Mouse (Mus musculus) embryonic facial prominence, embryonic 14.5 days (tissue): ENCODE measurements around the gene Thada. TPM values are rescaled to one million over a fixed set of nuclear protein-coding genes. Genes with fewer than 3 reads are reported as not detected.

Experiments
- ATAC-seq: fragments of 200-750 bp; cut with Nextera tagmentation; 2 replicates; pipeline ENCODE4 v1.8.0; 2017; ENCODE audit warnings: low read depth, moderate number of reproducible peaks, moderate TSS enrichment
- DNase-seq: peaks from one replicate; pipeline ENCODE4 v3.0.0-alpha.2; 2015; ENCODE audit warnings: low spot score
- H3K27ac ChIP-seq: fragments of 300-500 bp; sonication (generic); replicated peaks from 2 replicates; pipeline ENCODE4 v1.5.1; 2014; ENCODE audit warnings: low read depth, mild to moderate bottlenecking, low read length, moderate library complexity
- H3K27me3 ChIP-seq: fragments of 300-500 bp; sonication (generic); replicated peaks from 2 replicates; pipeline ENCODE4 v1.6.1; 2014; ENCODE audit warnings: low read length; ENCODE audit not compliant: control insufficient read depth, insufficient read depth
- H3K36me3 ChIP-seq: fragments of 300-500 bp; sonication (generic); 2 replicates; pipeline ENCODE4 v1.6.1; 2014; ENCODE audit warnings: low read length, mixed read lengths; ENCODE audit not compliant: control insufficient read depth, insufficient read depth
- H3K4me1 ChIP-seq: fragments of 300-500 bp; sonication (generic); 2 replicates; pipeline ENCODE4 v1.6.1; 2014; ENCODE audit warnings: antibody characterized with exemption, low read length; ENCODE audit not compliant: control insufficient read depth, insufficient read depth
- H3K4me2 ChIP-seq: fragments of 300-500 bp; sonication (generic); 2 replicates; pipeline ENCODE4 v1.6.1; 2014; ENCODE audit warnings: low read depth, mild to moderate bottlenecking, low read length, moderate library complexity, mixed read lengths
- H3K4me3 ChIP-seq: fragments of 300-500 bp; sonication (generic); 2 replicates; pipeline ENCODE4 v1.5.1; 2014; ENCODE audit warnings: low read depth, mild to moderate bottlenecking, low read length
- H3K9ac ChIP-seq: fragments of 300-500 bp; sonication (generic); 2 replicates; pipeline ENCODE4 v1.6.1; 2014; ENCODE audit warnings: low read depth, mild to moderate bottlenecking, low read length, moderate library complexity, mixed read lengths
- H3K9me3 ChIP-seq: fragments of 300-500 bp; sonication (generic); 2 replicates; pipeline ENCODE4 v1.6.1; 2016; ENCODE audit warnings: low read length; ENCODE audit not compliant: control insufficient read depth
- WGBS: fragments of 180-500 bp; shearing (Covaris S2); extraction: QIAGEN DNeasy Blood & Tissue Kit; methylation state at CpG from one replicate; pipeline ENCODE4 v1.1.7; 2014; 5-methylcytosine and 5-hydroxymethylcytosine counted together
- polyA plus RNA-seq: library from polyadenylated mRNA; unstranded; fragments of >200 nt; fragmentation: Nextera tagmentation; extraction: Ambion mirVana; gene quantifications from 2 replicates; pipeline ENCODE4 v1.2.1, GENCODE M21; 2014

Thada gene
- polyA plus RNA-seq, 1 experiment from 2014 or later, result 6.2 TPM

DNA sequence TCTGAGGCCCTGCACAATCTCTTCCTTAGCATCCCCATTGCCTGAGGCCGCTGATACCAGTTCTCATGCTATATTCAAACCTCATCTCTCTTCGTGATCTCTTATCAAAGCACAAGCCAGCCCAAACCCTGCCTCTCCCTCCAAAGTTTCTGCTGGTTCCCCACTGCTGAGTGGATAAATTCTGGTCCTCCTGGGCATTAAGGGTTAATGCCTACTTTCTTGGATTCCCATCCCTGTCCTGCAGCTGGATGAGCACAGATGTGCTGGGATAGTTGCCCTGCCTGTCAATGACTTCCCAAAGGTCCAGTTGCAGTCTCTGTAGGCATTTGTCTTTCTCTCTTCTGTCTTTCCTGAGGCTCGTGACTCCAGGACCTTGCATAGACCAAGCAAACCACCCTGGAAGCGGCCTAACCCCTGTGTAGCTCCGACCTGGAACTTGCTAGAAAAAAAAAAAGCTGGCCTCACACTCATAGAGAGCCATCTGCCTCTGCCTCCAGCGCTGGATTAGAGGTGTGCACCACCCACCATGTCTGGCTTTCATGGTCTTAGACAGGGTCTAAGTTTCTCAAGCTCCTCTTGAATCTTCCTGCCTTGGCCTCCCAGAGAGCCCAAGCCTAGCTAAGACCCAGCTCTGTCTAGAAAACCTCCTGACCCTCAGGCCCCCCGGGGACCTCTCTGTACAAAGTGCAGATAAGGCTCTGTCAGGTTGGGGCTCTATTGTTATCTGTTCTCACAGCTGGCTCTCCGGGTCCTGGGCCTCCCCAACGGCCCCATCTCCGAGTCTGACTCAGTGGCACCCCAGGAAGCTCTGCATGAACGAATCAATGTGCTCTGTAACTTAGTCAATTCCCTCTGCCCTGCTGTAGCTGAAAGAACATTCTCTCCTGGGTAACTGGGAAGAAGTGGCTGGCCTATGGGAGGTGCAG lies 318.6 kb downstream of the Thada start:
- no peak overlapping the region for H3K27ac ChIP-seq
- no peak for DNase-seq
- ATAC-seq, result no peak
- 57% methylated on average over 11 of the region's 11 CpGs for WGBS
- no peak overlapping the region for H3K4me2 ChIP-seq
- no peak overlapping the region for H3K4me3 ChIP-seq
- no peaks in the 10 kb centered on the region for H3K9me3 ChIP-seq
- H3K9ac ChIP-seq, result no peak overlapping the region
- H3K27me3 ChIP-seq, result no peaks in the 10 kb centered on the region
- peaks cover 50% of the 10 kb centered on the region for H3K4me1 ChIP-seq
- no peaks in the 10 kb centered on the region for H3K36me3 ChIP-seq

DNA sequence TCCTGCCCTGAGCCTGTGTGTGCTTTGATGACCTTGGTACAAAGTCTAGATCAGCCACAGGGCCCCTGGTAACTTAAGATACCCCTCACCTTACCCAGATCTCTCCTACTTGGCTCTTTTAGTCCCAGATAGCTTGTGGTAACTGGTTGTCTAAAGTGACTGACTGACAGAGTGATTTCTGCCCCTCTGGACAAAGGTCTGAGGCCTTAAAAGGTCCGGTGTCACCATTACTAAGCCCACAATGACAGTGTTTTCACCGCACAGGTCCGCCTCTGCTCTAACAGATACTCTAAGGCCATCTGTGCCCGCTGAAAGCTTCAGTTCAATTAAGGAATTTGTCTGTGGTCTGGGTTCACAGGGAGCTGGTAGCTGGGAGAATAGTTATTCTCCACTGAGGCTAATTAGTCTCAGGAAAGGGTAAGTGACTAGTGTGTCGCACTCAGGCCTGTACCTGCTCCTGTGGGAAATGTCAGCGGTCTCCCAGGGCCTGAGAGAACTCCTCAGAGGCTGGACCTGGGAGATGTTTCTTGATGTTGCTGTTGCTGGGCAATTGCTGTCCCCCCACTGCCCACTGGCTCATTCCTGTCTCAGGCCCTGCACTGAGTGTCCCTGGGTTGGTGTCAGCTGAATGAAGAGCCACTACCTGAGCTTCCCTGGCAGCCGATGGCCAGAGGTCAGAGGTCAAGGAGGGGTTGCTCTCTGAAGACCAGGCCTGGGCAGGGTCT lies 319.4 kb downstream of the Thada start:
- 47% methylated on average over 7 of the region's 7 CpGs for WGBS
- peaks cover 55% of the 10 kb centered on the region for H3K4me1 ChIP-seq

DNA sequence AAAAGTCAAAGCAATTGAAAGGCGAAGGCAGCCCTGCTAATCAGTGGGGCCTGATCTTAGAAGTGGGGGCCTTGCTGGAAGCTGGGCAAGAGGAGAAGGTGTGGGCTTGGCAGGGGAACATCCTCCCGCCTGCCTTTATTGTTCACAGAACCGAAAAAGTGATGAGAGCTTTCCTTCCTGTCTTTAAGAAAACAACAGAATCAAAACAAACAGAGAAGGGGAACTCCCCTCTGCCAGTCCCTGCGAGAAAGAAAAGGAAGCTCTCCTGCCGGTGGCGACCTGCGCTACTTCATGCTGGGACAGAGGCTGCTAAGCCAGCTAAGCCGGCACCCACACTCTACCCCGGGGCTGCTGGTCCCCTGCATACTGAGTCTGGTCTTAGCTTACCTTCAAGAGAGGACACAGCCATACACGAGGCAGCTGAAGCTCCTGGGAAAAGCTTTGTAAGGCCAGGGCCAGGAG lies 320.1 kb downstream of the Thada start:
- DNase-seq (peak; percentile 68), ATAC-seq (peak; percentile 35)
- no peaks in the 10 kb centered on the region for H3K9me3 ChIP-seq
- peak overlapping the region; percentile 67 for H3K27ac ChIP-seq
- H3K4me3 ChIP-seq, result no peak overlapping the region
- no peaks in the 10 kb centered on the region for H3K27me3 ChIP-seq
- peaks cover 55% of the 10 kb centered on the region for H3K4me1 ChIP-seq
- no peak overlapping the region for H3K4me2 ChIP-seq
- WGBS, result 24% methylated on average over 10 of the region's 10 CpGs
- no peaks in the 10 kb centered on the region for H3K36me3 ChIP-seq
- H3K9ac ChIP-seq, result no peak overlapping the region

More for the DNA sequence above, 319.4 kb downstream of the Thada start:
- DNase-seq (no peak), ATAC-seq (no peak)
- no peak overlapping the region for H3K4me3 ChIP-seq
- no peaks in the 10 kb centered on the region for H3K36me3 ChIP-seq
- H3K9ac ChIP-seq, result no peak overlapping the region
- H3K27ac ChIP-seq, result peak overlapping the region; percentile 67
- no peaks in the 10 kb centered on the region for H3K9me3 ChIP-seq
- no peaks in the 10 kb centered on the region for H3K27me3 ChIP-seq
- H3K4me2 ChIP-seq, result no peak overlapping the region

DNA sequence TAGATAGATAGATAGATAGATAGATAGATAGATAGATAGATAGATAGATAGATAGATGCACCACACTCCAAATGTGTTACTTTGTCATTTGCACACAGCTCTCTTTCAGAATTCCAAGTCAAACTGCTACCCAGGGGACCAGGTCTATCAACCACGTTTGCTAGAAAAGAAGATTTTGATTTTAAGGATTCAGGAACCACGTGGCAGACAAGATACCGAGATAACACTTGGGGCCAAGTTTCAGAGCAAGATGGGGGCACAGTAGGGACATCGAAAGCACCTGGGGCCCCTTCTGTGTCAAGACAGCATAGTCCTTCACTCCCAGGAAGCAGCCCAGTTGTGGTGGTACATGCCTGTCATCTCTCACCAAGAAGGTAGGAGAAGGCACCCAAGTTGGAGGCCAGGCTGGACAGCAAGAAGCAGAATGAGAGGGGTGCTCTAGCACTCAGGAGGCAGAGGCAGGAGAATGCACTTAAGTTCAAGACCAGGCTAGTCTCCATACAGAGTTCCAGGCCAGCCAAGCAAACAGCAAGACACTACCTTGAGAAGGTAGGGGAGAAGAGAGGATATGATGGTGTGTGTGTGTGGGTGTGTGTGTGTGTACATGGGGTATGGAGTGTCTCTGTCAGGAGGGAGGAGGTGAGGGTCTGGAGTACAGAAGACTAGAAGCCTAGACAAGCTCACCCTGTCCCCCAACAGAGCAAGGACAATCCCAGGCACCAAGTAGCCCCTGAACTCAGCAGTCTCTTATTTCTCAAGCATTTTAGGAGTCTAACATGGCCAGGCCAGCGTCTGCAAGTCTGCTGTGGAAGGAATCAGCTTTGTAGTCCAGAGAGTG lies 321.0 kb downstream of the Thada start:
- ATAC-seq (no peak), DNase-seq (no peak)
- no peaks in the 10 kb centered on the region for H3K9me3 ChIP-seq
- no peaks in the 10 kb centered on the region for H3K36me3 ChIP-seq
- H3K27me3 ChIP-seq, result no peaks in the 10 kb centered on the region
- peak overlapping the region; percentile 67 for H3K27ac ChIP-seq
- no peak overlapping the region for H3K9ac ChIP-seq
- WGBS, result 73% methylated on average over 5 of the region's 5 CpGs
- peaks cover 55% of the 10 kb centered on the region for H3K4me1 ChIP-seq
- H3K4me2 ChIP-seq, result no peak overlapping the region
- H3K4me3 ChIP-seq, result no peak overlapping the region

DNA sequence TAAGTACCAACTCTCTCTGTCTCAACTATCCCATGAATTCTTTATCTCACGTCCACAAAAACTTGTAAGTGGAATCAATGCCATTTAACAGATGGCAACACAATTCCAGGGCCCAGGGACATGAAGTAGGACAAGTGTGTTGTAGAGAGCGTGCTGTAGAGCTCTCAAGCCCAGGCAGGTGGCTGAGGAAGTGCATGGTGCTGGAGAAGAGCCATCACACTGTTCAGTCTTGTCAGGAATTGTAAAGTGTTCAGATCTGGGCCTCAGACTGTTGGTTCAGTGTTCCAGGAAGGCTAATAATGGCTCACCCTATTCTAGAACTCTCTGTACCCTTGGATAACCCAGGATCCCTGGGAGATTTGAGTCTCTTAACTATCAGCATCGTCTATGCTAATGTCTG lies 321.9 kb downstream of the Thada start:
- Histone ChIP-seq H3K4me1 (peaks cover 47% of the 10 kb centered on the region), H3K4me2 (no peak overlapping the region), H3K27me3 (no peaks in the 10 kb centered on the region), H3K9ac (no peak overlapping the region), H3K36me3 (no peaks in the 10 kb centered on the region), H3K9me3 (no peaks in the 10 kb centered on the region), H3K4me3 (no peak overlapping the region), H3K27ac (no peak overlapping the region)
- WGBS, result 83% methylated on average over 3 of the region's 3 CpGs
- no peak for ATAC-seq
- DNase-seq, result no peak

DNA sequence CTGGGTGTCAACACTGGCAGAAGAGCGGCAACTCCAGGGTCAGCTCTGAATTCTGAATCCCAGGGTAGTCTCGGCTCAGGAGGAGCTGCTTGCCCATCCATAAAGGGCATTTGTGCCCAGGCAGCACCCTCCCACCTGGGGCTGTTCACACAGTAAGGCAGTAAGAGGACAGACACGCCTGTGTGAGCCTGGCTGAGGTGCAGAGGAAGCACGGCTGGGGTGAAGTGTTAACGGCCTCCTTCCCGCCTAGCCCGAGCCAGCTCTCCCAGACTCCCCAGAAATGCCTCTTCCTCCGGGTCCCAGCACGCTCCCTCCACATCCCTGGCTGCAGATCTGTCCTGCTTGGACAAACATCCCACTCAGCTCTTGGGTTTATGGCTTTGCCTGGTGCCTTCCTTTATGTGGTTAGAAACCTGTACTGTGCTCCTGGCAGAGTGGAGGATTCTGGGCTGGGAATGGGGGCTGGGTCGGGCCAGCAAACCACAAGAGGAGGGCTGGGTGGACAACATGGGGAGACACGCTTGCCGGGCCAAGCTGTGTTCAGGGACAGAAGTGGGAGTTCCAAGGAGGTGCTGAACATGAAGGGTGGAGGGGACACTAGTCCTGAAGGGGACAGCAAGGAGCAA lies 322.7 kb downstream of the Thada start:
- Histone ChIP-seq H3K4me2 (no peak overlapping the region), H3K4me1 (peaks cover 39% of the 10 kb centered on the region), H3K9me3 (no peaks in the 10 kb centered on the region), H3K9ac (no peak overlapping the region), H3K4me3 (no peak overlapping the region), H3K27ac (no peak overlapping the region), H3K36me3 (no peaks in the 10 kb centered on the region), H3K27me3 (no peaks in the 10 kb centered on the region)
- ATAC-seq (no peak), DNase-seq (no peak)
- 44% methylated on average over 12 of the region's 12 CpGs for WGBS

DNA sequence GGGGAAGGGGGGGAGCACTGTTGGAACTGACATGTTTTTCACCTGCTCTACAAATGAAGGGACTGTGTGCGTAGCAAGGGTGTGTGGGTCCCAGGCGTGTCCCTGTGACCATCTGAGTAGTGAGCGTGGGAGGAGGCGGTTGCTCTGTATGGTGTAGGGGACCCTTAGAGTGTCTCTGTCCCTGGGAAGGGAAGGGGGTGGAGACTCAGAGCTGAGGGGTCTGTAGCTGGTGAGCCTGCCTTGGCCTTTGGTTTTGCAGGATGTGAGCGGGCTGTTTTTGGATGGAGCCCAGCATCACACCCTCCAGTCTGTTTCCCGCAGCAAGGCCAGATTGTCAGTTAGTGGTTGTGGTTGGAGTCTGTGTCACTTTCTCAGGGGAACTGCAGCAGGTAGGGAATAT lies 324.3 kb downstream of the Thada start:
- Histone ChIP-seq H3K4me3 (no peak overlapping the region), H3K9ac (no peak overlapping the region), H3K9me3 (no peaks in the 10 kb centered on the region), H3K27ac (peak overlapping the region; percentile 52), H3K4me2 (no peak overlapping the region), H3K27me3 (no peaks in the 10 kb centered on the region), H3K4me1 (peaks cover 25% of the 10 kb centered on the region), H3K36me3 (no peaks in the 10 kb centered on the region)
- no peak for DNase-seq
- WGBS, result 85% methylated on average over 6 of the region's 6 CpGs
- ATAC-seq, result no peak
